Mouse (Mus musculus) heart, embryonic 14.5 days (tissue): ENCODE data around the gene Ptprn2. TPM values are rescaled to one million over a fixed set of nuclear protein-coding genes. Genes with fewer than 3 reads are reported as not detected.

Experiments
- ATAC-seq: fragments of 200-750 bp; cut with Nextera tagmentation; 2 replicates; pipeline ENCODE4 v1.8.0; 2017; ENCODE audit warnings: low read depth, moderate TSS enrichment; ENCODE audit not compliant: insufficient number of reproducible peaks, insufficient read depth, low FRiP score
- H3K27ac ChIP-seq, 2 experiments: fragments of 200-500 bp in 1 of 2; fragments of 300-500 bp in 1 of 2; sonication (generic) in 1 of 2; replicated peaks in 1 of 2; 2 replicates each; pipeline ENCODE4 v1.5.1; 2012 to 2014; ENCODE audit warnings: low read depth in 2 of 2, low read length in 2 of 2, control low read depth in 1 of 2, mild to moderate bottlenecking in 1 of 2, mixed read lengths in 1 of 2; ENCODE audit not compliant: control insufficient read depth in 1 of 2, insufficient read depth in 1 of 2
- H3K27me3 ChIP-seq: fragments of 300-500 bp; sonication (generic); 2 replicates; pipeline ENCODE4 v1.6.1; 2014; ENCODE audit warnings: mild to moderate bottlenecking, low read length, control low read depth; ENCODE audit not compliant: control insufficient read depth, insufficient read depth
- H3K36me3 ChIP-seq: fragments of 300-500 bp; sonication (generic); 2 replicates; pipeline ENCODE4 v1.6.1; 2014; ENCODE audit warnings: mild to moderate bottlenecking, control low read depth, low read length, mixed read lengths; ENCODE audit not compliant: control insufficient read depth, insufficient read depth
- H3K4me1 ChIP-seq, 2 experiments: fragments of 200-500 bp in 1 of 2; fragments of 300-500 bp in 1 of 2; sonication (generic) in 1 of 2; 2 replicates each; pipeline ENCODE4 v1.6.1; 2012 to 2014; ENCODE audit warnings: low read length in 2 of 2, control low read depth in 1 of 2, mixed read lengths in 1 of 2; ENCODE audit not compliant: control insufficient read depth in 2 of 2, insufficient read depth in 2 of 2
- H3K4me2 ChIP-seq: fragments of 300-500 bp; sonication (generic); 2 replicates; pipeline ENCODE4 v1.6.1; 2014; ENCODE audit warnings: mild to moderate bottlenecking, low read length
- H3K4me3 ChIP-seq, 2 experiments: fragments of 200-500 bp in 1 of 2; fragments of 300-500 bp in 1 of 2; sonication (generic) in 1 of 2; 2 replicates each; pipeline ENCODE4 v1.5.1; 2012 to 2014; ENCODE audit warnings: low read length in 2 of 2, mild to moderate bottlenecking in 2 of 2, control low read depth in 1 of 2, low read depth in 1 of 2, moderate library complexity in 1 of 2; ENCODE audit not compliant: control insufficient read depth in 1 of 2, insufficient read depth in 1 of 2
- H3K9ac ChIP-seq: fragments of 300-500 bp; sonication (generic); 2 replicates; pipeline ENCODE4 v1.6.1; 2014; ENCODE audit warnings: mild to moderate bottlenecking, low read length
- H3K9me3 ChIP-seq: fragments of 300-500 bp; sonication (generic); 2 replicates; pipeline ENCODE4 v1.6.1; 2016; ENCODE audit warnings: low read length, control low read depth; ENCODE audit not compliant: control insufficient read depth
- WGBS: fragments of 180-500 bp; shearing (Covaris S2); extraction: QIAGEN DNeasy Blood & Tissue Kit; methylation state at CpG from one replicate; pipeline ENCODE4 v1.1.7; 2014; 5-methylcytosine and 5-hydroxymethylcytosine counted together
- polyA plus RNA-seq: library from polyadenylated mRNA; unstranded; fragments of >200 nt; fragmentation: Nextera tagmentation; extraction: Ambion mirVana; gene quantifications from 2 replicates; pipeline ENCODE4 v1.2.1, GENCODE M21; 2014

Gene Ptprn2
- polyA plus RNA-seq, 1 experiment from 2014 or later = 0.20 TPM

- Histone ChIP-seq H3K27ac (no peak overlapping the region), H3K4me1 (no peaks in the 10 kb centered on the region), H3K27me3 (no peaks in the 10 kb centered on the region), H3K9me3 (no peaks in the 10 kb centered on the region), H3K4me2 (no peak overlapping the region), H3K9ac (no peak overlapping the region), H3K4me3 (no peak overlapping the region), H3K36me3 (no peaks in the 10 kb centered on the region)
- no peak for ATAC-seq
These were observed 67.8 kb downstream of the Ptprn2 start for GRCm38 (mm10) chr12:116553361-116553760.

GRCm38 (mm10) chr12:116555964-116556363 lies 70.4 kb downstream of the Ptprn2 start:
- Histone ChIP-seq H3K27me3 (no peaks in the 10 kb centered on the region), H3K36me3 (no peaks in the 10 kb centered on the region), H3K4me3 (no peak overlapping the region), H3K27ac (no peak overlapping the region), H3K9ac (no peak overlapping the region), H3K4me2 (no peak overlapping the region), H3K4me1 (no peaks in the 10 kb centered on the region), H3K9me3 (no peaks in the 10 kb centered on the region)
- WGBS = 64% methylated on average over 4 of the region's 4 CpGs
- no peak for ATAC-seq

GRCm38 (mm10) chr12:116564441-116564840 lies 78.9 kb downstream of the Ptprn2 start:
- Histone ChIP-seq H3K27me3 (no peaks in the 10 kb centered on the region), H3K4me2 (no peak overlapping the region), H3K9ac (no peak overlapping the region), H3K4me3 (no peak overlapping the region), H3K4me1 (no peaks in the 10 kb centered on the region), H3K9me3 (no peaks in the 10 kb centered on the region), H3K27ac (no peak overlapping the region), H3K36me3 (no peaks in the 10 kb centered on the region)
- WGBS = 73% methylated on average over 8 of the region's 8 CpGs
- no peak for ATAC-seq

GRCm38 (mm10) chr12:116566672-116567071 lies 81.2 kb downstream of the Ptprn2 start:
- Histone ChIP-seq H3K4me3 (no peak overlapping the region), H3K27me3 (no peaks in the 10 kb centered on the region), H3K4me2 (no peak overlapping the region), H3K27ac (no peak overlapping the region), H3K36me3 (no peaks in the 10 kb centered on the region), H3K4me1 (no peaks in the 10 kb centered on the region), H3K9me3 (no peaks in the 10 kb centered on the region), H3K9ac (no peak overlapping the region)
- ATAC-seq = no peak
- WGBS = 53% methylated on average over 1 of the region's 1 CpGs

- no peak overlapping the region for H3K27ac ChIP-seq
- no peak overlapping the region for H3K4me3 ChIP-seq
- H3K9me3 ChIP-seq = no peaks in the 10 kb centered on the region
- H3K9ac ChIP-seq = no peak overlapping the region
- no peaks in the 10 kb centered on the region for H3K36me3 ChIP-seq
- 82% methylated on average over 2 of the region's 2 CpGs for WGBS
- ATAC-seq = no peak
- no peak overlapping the region for H3K4me2 ChIP-seq
- no peaks in the 10 kb centered on the region for H3K4me1 ChIP-seq
- H3K27me3 ChIP-seq = no peaks in the 10 kb centered on the region
These were observed 81.7 kb downstream of the Ptprn2 start for GRCm38 (mm10) chr12:116567170-116567569.

GRCm38 (mm10) chr12:116569568-116569967 lies 84.0 kb downstream of the Ptprn2 start:
- no peak overlapping the region for H3K4me2 ChIP-seq
- H3K4me1 ChIP-seq = no peaks in the 10 kb centered on the region
- no peaks in the 10 kb centered on the region for H3K9me3 ChIP-seq
- H3K27me3 ChIP-seq = no peaks in the 10 kb centered on the region
- H3K36me3 ChIP-seq = no peaks in the 10 kb centered on the region
- no peak for ATAC-seq
- no peak overlapping the region for H3K4me3 ChIP-seq
- WGBS = 59% methylated on average over 1 of the region's 1 CpGs
- H3K9ac ChIP-seq = no peak overlapping the region
- H3K27ac ChIP-seq = no peak overlapping the region

GRCm38 (mm10) chr12:116574102-116574501 lies 88.6 kb downstream of the Ptprn2 start:
- 58% methylated on average over 5 of the region's 5 CpGs for WGBS

GRCm38 (mm10) chr12:116574720-116575119 lies 89.2 kb downstream of the Ptprn2 start:
- H3K27me3 ChIP-seq = no peaks in the 10 kb centered on the region
- 69% methylated on average over 5 of the region's 5 CpGs for WGBS
- ATAC-seq = no peak

More at GRCm38 (mm10) chr12:116574102-116574501, 88.6 kb downstream of the Ptprn2 start:
- no peak overlapping the region for H3K9ac ChIP-seq
- H3K4me3 ChIP-seq = no peak overlapping the region
- H3K4me1 ChIP-seq = no peaks in the 10 kb centered on the region
- H3K36me3 ChIP-seq = no peaks in the 10 kb centered on the region
- H3K4me2 ChIP-seq = no peak overlapping the region
- H3K27me3 ChIP-seq = no peaks in the 10 kb centered on the region
- H3K27ac ChIP-seq = no peak overlapping the region
- H3K9me3 ChIP-seq = no peaks in the 10 kb centered on the region
- no peak for ATAC-seq

More at GRCm38 (mm10) chr12:116574720-116575119, 89.2 kb downstream of the Ptprn2 start:
- H3K9me3 ChIP-seq = no peaks in the 10 kb centered on the region
- H3K4me2 ChIP-seq = no peak overlapping the region
- no peaks in the 10 kb centered on the region for H3K36me3 ChIP-seq
- H3K4me1 ChIP-seq = no peaks in the 10 kb centered on the region
- H3K4me3 ChIP-seq = no peak overlapping the region
- H3K9ac ChIP-seq = no peak overlapping the region
- no peak overlapping the region for H3K27ac ChIP-seq
